Mouse (Mus musculus): ENCODE measurements at regions not wholly inside any gene's neighbourhood (a gene's known extent, or its start where the extent isn't known, plus 50 kb on each side); places are given as distances from the start of the nearest gene placed in this dataset.

DNA sequence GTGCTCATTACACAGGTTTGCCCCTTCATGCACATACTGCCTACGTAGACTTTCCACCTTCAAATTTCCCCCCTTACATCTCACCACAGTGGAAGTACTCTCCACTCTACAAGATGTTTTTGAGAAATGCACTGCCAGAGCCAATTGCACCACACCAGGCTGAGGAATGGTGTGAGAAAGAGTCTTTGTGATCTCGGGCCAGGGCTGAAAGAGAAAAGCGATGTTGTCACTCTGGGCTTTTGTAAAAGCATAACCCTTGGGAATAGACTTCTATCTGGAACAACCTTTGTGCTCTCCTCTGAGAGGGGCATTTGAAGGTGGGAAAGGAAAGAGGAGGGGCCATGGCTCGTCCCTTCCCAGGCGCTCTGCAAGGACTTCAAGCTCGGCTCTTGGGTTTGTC lies 194.2 kb downstream of the Icos start:
- ATAC-seq (ENCODE audit: insufficient number of reproducible peaks, low FRiP score, low TSS enrichment) = no peak

DNA sequence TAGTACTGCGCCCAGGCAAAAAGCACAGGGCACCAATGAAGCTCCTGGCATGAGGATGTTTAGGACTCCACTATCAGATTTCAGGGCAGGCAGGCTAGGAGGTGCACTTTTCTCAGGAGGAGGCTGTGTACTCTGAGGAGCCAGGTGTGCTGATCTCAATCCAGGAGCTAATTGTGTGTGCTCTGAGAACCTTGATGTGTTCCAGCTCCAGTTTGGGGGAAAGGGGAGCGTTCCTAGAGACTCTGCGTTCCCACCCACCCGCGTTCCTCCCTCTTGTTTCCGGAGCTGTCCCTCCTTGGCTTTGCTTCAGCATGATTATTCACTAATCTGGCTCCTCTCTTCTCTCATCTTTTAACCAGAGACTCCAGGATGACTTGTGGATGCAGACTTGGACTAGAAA lies 195.2 kb downstream of the Icos start:
- ATAC-seq (ENCODE audit: insufficient number of reproducible peaks, low FRiP score, low TSS enrichment) = no peak

DNA sequence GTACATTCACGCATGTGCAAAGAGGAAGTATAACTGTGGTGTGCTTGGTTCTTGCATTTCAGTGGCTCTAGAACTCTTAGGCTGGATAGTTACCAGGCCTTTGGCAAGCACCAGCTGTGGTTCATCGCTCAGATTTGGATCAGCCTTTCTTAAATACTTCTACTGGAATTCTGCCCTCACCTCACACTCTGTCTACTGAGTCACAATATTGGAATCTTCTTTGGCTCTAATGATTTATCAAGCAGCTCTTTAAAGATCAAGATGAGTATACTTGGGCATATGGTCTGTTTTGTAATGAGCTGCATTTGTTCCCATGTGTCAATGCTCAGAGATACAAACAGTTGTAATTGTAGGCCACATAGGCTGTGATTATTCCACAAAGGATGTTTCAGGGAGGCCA lies 197.5 kb downstream of the Icos start:
- no peak for ATAC-seq (ENCODE audit: insufficient number of reproducible peaks, low FRiP score, low TSS enrichment)

DNA sequence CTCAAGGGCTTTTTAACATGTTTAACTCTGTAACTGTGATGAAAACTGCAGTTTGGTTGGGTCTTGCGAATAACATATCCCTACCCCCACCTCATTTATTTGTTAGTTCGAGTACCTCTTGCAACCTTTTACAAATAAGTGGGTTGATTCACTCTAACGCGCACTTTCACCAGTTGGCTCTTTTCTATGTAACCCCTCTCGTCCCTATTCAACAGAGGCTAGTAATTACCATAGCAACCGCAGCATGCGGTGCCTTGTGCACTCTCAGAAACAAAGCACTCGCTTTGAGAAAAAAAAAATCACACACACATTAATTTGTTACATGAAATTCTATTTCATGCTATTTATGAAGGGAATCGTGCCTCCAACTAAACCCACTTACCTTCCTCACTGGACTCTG lies 201.7 kb downstream of the Icos start:
- no peak for ATAC-seq (ENCODE audit: insufficient number of reproducible peaks, low FRiP score, low TSS enrichment)

DNA sequence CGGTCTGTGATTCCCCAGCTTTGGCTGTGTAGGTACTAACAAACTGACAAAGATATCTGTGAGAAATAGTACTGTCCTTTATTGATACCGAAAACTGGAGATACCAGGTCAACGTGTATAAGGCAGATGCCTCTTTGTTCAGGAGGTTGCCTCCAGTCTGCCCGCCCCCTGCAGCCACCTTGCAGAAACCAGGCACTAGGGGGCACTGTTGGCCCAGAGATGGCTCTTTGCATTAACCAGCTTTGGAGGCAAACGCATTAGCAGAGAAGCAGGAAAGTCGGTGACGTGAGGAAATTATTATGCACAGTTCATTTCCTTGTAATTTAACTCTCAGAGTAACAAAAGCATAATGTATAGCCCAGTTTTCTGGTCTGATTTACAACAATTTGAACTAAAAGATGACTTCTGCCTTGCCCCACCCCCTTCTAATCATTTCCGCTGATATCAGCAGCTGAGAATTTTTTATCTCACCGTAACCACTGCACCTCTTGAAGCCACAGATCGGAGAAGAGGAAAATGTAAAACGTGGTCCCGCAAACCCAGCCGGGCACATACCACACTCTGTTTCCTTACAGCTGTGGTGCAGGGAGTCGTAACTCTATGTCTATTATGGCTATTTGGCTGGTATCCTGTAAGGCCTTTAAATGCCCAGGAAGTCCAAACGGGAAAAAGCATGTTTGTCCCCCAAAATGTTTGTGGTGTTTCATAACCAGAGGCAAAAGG lies 203.5 kb downstream of the Icos start:
- ATAC-seq (ENCODE audit: insufficient number of reproducible peaks, low FRiP score, low TSS enrichment) = peak; percentile 80; the same call in 1 of the 2 replicates

DNA sequence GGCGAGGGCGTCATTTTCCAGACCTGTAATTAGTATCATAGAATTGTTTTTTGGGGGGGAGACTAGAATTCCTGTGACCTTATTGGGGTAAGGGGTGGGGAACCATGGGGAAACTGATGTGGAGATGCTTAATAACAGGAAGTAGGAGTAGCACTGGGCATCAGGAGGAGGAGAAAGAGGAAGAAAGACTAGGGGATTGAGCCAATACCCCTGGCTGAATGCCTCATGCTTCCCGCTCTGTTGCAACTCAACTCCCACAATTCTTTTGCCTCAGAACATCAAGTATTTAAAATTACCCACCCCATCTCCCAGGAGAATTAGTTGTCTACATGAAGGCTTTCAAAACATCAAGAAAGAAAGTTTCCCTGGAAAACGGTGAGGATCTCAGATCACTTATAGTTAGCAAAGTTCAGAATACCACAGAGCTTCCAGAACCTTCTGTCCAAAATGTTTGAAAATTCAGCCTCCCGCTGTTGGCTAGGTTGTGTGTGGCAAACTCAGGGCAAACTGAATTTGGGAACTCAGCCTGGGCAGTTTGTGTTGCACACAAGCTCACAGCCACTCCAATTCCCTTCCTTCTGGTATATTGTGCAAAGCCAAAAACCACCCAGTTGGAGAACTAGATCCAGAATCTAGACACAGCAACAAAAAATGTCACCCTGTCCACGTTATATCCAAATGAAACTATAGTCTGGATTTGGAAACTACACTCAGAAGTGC lies 209.8 kb downstream of the Icos start:
- no peak for ATAC-seq (ENCODE audit: insufficient number of reproducible peaks, low FRiP score, low TSS enrichment)

DNA sequence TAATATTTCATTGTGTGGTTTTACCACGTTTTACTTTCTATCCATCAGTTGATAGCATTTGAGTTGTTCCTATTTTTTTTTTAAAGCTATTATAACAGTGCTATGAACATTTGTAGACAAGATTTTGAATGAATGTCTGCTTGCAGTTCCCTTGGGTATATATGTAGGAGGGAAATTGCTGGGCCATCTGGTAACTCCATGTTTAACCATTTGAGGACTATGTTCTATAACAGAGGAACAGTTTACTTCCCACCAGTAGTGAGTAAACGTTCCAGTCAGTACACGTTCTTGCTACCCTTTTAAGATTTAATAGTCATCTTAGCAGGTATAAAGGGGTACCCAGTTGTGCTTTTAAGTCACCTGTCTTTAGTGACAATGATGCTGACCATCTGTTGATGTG lies 213.2 kb downstream of the Icos start:
- no peak for ATAC-seq (ENCODE audit: insufficient number of reproducible peaks, low FRiP score, low TSS enrichment)

DNA sequence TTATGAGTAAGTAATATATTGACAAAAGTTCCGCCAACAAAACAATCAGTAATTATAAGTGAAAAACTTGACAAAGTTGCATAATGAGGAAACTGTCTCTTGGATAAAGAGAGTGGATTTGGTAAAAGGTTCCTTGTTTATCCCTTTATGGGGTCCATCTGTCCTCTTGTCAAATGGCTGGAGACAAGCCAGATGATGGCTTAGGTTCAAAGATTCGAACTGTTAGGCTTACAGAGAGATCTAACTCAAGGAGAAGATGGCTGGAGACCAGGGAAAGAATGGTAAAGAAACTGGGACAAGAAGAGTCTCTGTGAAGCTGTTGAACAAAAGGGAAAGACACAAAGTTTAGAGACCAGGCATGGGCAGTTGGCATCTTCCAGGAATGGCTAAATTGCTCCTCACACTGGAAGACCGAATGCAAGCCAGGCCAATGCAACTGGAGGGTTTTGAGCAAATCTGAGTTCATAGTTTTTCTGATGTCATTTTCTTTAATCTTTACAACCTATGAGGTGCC lies 220.9 kb downstream of the Icos start:
- ATAC-seq (ENCODE audit: insufficient number of reproducible peaks, low FRiP score, low TSS enrichment) = no peak

DNA sequence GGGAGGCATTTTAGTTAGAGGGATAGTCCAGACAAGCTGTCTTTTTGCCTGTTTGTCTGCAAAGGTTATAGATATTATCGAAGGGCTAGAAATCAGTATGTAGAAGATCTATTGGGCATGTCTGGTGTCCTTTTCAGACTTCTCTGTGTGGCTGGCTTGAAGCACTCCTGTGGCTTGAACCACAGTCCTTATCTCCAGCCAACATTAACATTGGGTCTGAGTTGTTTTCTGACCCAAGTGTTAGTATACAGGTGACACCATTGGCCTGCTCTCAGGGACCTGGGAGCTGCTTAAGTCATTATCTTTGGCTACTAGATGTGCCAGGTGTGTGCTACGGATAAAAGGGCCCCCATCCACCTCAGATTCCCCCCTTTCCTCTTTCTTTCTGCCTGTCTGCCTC lies 223.3 kb downstream of the Icos start:
- no peak for ATAC-seq (ENCODE audit: insufficient number of reproducible peaks, low FRiP score, low TSS enrichment)

DNA sequence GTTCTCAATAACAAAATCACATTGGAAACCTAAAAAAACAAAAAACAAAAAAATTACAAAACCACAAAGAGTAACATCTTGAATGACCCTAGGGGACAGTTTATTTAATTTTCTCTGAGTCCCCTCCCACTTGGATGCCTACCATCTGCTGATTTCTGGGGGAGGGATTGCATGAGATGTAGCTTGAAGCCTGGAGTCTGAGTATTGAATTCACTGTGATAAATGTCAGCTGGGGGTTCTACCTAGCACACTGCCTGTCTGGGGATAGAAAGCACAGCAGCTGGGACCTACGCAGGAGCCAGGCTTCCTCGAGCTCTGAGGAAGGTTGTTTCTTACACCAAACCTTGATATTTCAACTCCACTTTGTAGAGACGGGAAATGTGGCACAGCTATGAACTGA lies 224.4 kb downstream of the Icos start:
- ATAC-seq (ENCODE audit: insufficient number of reproducible peaks, low FRiP score, low TSS enrichment) = no peak

DNA sequence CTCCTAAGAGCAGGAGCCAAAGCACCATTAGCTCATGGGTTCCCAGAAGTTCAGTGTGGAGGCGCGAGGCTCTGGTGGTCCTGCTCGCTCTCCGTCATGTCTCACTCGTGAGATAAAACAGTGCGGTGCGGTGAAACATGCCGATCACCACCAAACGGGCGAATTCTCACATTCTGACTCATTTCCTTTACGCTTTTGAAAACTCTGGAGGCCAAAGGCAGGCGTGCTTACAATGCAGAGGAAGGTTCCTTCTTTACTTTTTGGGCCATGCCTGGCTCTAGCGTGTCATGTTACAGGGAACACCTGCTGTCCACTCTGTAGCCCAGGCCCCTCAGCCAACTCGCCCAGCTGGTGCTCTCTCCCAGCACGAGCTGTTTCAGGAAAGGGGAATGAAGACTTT lies 225.4 kb downstream of the Icos start:
- ATAC-seq (ENCODE audit: insufficient number of reproducible peaks, low FRiP score, low TSS enrichment) = peak; percentile 51

DNA sequence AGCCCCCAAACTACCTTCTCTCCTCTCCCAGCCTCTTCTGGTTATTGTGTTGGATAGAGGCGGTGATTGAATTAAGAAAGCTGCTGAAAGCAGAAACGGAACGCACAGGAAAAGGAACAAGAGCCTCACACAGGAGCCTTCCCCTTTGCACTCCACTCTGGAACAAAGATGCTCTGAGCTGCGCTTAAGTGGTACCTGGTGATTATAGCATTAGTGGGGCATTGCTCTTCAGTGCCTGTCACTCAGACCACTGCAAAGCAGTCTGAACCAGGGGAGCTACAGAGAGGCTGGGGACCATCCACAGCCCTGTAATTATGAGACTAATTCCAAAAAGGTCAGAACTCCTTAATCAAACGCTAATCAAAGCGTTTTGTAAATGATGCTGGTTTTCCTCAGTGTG lies 225.9 kb downstream of the Icos start:
- ATAC-seq (ENCODE audit: insufficient number of reproducible peaks, low FRiP score, low TSS enrichment) = peak; percentile 41; the same call in 1 of the 2 replicates

DNA sequence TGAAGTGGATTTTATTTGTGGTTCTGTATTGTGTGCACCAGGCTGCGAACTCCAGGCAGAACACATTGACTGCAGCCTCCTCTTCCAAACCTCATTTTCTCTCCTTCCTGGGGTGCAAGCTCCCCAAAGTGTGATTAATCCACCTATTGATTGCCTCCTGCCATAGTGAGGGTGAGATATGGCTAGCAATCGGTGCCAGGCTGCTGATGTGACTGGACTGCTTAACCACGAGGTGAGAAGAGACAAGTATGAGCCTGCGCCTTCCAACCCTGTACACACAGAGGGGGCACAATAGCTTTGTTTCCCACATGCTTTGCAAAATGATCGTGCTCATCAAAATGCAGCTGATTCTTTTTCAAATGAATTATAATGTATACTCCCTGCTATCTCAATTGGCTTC lies 227.4 kb downstream of the Icos start:
- ATAC-seq (ENCODE audit: insufficient number of reproducible peaks, low FRiP score, low TSS enrichment) = no peak

DNA sequence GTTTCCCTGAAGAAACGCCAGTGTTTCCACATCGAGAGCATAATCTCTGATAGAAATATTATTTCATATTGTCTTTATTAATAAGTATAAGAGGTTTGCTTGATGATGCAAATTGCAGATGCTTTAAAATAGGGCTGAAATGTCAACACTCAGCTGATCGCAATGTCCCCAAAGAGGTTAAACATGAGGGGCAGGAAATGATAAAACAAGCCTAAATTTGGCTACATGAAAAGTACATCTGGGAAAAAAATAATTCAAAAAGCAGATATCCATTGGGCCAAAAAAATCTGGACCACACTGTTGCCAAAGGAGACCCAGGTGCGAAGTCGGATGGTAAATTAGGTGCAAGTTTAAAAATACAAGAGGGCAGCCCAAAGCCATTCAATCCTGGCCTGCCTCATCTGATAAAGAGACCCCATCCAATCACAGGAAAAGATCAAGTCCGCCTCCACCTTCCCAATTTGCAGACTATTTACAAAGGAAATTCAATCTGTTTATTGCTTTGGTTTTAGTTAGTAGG lies 229.2 kb downstream of the Icos start:
- no peak for ATAC-seq (ENCODE audit: insufficient number of reproducible peaks, low FRiP score, low TSS enrichment)

DNA sequence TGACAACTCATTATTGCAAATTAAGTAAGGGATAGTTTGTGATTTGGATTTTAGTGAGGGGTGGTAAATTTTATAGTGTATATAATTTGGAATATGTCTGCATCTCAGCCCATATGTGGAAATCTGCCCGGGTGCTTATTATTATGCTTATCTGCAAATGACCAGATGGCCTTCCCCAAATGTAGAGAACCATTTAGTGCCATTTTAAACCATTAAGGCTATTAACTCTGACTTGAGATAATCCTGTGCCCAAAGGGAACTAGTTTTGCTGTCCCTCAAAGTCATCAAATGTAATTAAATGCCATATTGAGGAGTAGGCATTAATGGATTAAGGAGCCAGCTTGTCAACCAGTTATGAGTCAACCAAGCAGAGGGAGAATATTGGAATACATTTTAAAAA lies 230.7 kb downstream of the Icos start:
- ATAC-seq (ENCODE audit: insufficient number of reproducible peaks, low FRiP score, low TSS enrichment) = no peak

DNA sequence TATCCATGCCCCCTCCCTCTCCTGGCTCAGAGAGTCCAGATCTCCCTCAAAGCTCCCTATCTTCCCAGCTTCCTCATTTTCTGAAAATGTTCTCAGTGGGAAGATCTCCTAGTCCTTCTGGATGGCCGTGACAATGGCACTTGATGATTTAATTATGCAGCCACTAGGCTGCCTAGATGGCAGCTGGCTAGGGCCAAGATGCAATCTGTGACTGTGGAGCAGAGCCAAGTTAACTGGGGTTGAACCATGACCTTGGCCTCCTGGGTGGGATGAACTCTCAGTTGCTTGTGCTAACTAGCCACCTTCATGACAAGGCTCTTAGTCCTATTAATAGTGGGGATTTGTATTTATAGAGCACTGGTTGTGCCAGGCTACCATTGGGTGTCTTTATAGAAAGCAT lies 243.4 kb downstream of the Icos start:
- ATAC-seq (ENCODE audit: insufficient number of reproducible peaks, low FRiP score, low TSS enrichment) = peak; percentile 49

DNA sequence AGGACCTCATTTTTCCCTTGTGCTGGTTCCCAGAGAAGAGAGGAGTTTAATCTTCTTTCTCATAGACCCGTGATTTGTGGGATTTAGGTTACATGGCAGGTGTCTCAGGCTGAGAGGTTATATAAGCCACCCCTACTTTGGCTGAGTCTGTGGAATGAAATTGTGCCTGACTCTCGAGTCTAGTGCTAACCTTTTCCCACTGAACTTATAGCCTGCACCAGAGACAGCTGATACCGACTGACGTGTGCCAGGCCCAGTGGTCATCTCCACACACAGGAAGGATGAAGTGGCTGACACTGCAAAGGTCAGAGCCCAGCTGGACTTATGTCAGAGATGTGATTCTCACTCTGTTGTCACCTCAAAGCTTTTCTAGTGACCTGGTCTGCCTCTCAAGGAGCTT lies 251.2 kb downstream of the Icos start:
- peak; percentile 31; the same call in 1 of the 2 replicates for ATAC-seq (ENCODE audit: insufficient number of reproducible peaks, low FRiP score, low TSS enrichment)

DNA sequence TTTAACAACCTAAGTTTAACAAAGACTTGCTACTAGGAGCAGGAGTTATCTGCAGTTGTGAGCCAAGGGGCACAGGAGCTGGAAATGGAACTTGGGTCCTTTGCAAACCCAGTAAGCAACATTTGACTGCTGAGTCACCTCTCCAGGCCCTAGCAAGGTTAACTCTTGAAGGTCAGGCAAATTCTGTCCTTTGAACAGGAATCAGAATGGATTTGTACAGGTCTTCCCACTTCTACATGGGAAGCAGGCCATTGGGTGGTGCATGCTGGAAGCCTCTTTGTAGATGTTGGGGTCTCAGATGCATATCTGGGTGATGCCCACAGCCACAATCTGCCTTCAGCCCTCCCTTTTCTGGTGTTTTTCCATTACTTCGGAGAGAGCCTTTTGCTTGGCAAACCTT lies 255.3 kb downstream of the Icos start:
- no peak for ATAC-seq (ENCODE audit: insufficient number of reproducible peaks, low FRiP score, low TSS enrichment)

DNA sequence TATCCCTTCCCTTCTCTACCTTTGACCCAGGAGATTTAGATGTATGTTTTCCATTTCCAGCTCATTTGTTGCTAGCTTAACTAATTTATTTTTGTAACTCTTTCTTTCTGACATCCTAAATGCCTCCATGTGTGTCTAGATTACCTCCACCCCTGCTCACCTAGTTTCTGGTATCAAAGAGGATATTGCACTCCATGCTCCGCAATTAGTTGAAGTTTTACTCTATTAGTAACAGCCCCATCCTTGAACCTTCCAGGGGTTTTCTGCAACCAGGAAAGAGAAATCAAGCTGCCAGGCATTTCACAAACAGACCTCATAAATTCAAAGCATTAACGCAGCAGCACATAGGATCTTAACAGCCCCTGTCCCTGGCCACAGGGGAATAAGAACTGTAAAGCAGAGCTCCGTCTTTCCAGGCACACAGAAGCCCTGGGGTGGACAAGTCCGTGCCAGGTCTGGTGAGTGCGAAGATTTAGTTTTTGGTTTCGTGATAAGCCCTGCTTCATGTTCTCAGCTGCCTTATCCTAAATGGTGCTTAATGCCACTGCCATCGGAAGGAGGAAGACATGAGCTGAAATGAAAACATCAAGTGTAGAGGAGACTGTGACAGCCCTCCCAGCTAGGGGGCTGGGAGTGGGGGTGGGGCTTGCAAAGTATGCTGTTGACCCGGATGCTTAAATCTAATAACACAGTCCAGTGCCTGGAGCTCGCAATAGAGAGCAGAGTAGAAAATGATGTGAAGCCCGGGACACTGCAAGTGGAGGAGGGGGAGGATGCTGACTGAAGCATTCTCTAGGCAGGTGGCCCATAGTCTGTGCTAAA lies 256.0 kb downstream of the Icos start:
- no peak for ATAC-seq (ENCODE audit: insufficient number of reproducible peaks, low FRiP score, low TSS enrichment)

DNA sequence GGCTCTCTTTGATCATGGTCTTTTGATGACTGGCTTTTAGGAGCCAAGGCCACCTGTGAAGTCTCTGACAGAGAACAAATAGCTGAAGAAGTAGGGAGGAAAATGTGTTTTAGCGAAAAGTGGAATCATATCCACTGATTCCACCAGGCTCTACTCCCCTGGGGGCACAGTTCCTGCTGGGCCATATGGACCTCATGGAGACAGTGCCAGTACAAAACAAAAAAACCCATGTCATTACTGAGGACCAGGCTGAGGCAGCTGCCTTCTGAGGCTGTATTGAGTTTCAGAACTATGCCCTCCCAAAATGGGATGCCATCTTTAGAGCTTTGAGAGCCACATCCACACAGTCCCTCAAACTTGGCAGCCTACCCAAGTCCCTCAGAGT lies 256.6 kb downstream of the Icos start:
- ATAC-seq (ENCODE audit: insufficient number of reproducible peaks, low FRiP score, low TSS enrichment) = no peak

DNA sequence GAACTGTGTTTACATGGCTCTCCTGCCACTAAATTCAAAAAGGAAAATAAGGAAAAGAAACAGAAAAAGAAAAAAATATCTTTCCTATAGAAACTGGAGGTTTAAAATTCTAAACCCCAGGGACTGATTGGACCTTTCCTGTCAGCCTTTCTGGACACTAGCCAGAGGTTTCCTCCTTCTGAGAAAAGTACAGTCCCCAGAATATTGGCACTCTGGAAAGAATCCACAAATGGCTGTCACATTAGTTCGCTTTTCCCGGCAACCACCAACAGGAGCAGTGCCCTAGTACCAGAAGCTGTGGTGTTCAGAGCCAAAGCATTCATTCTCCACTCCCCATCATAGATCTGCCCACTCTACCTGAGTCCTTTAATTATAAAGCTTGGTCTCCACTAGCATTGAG lies 258.8 kb downstream of the Icos start:
- ATAC-seq (ENCODE audit: insufficient number of reproducible peaks, low FRiP score, low TSS enrichment) = no peak

Data from cerebellum, adult (tissue).